8 mouse cellular contexts compared by ENCODE assay signal in genomic region chr1:52146214-52146970, GRCm38 (mm10). TPM values are rescaled to one million over a fixed set of nuclear protein-coding genes. Genes with fewer than 3 reads are reported as not detected.
DNase-seq lines count a peak whose midpoint lies in the region; ATAC-seq and TF ChIP-seq lines count a peak whose summit lies in the region.

No protein-coding gene starts in this region.

- no peak overlapping the region for H3K9ac ChIP-seq in embryonic facial prominence, embryonic 11.5 days (replicated peaks; ENCODE audit: low read length)
- H3K9ac ChIP-seq in hindbrain, embryonic 14.5 days: no peak overlapping the region
- H3K9ac ChIP-seq in midbrain, embryonic 16.5 days (ENCODE audit: low read depth, low read length): no peak overlapping the region

- peak; percentile 33 for DNase-seq in ovary, postnatal 14 days (ENCODE audit: low spot score)
- DNase-seq in ovary, postnatal 10 days (ENCODE audit: low spot score): no peak
- DNase-seq in adrenal gland, postnatal 14 days: peak; percentile 73
- DNase-seq in embryonic facial prominence, embryonic 11.5 days (ENCODE audit: low spot score): peak; percentile 80
- peak; percentile 86 for DNase-seq in hindbrain, embryonic 14.5 days (ENCODE audit: low spot score)
- DNase-seq in limb, embryonic 10.5 days (ENCODE audit: low spot score): peak; percentile 55
- DNase-seq in thymus, adult 2 months: peak; percentile 66

- peak; percentile 71; the same call in 1 of the 2 replicates for ATAC-seq in embryonic facial prominence, embryonic 11.5 days (replicated peaks; ENCODE audit: insufficient number of reproducible peaks, low FRiP score, low TSS enrichment, low read depth)
- ATAC-seq in hindbrain, embryonic 14.5 days (ENCODE audit: low FRiP score): peak; percentile 84
- ATAC-seq in midbrain, embryonic 16.5 days: peak; percentile 84

- no peak overlapping the region for H3K4me3 ChIP-seq in embryonic facial prominence, embryonic 11.5 days (ENCODE audit: low read depth, low read length)
- H3K4me3 ChIP-seq in hindbrain, embryonic 14.5 days (replicated peaks; ENCODE audit: low read length): no peak overlapping the region
- H3K4me3 ChIP-seq in limb, embryonic 10.5 days: no peak overlapping the region
- H3K4me3 ChIP-seq in midbrain, embryonic 16.5 days (ENCODE audit: low read depth, low read length): no peak overlapping the region
- H3K4me3 ChIP-seq in thymus, adult 2 months (ENCODE audit: control insufficient read depth, insufficient read depth, low read length): no peak overlapping the region

- H3K27ac ChIP-seq in embryonic facial prominence, embryonic 11.5 days (replicated peaks; ENCODE audit: low read depth, low read length): no peak overlapping the region
- no peak overlapping the region for H3K27ac ChIP-seq in hindbrain, embryonic 14.5 days
- H3K27ac ChIP-seq in limb, embryonic 10.5 days: no peak overlapping the region
- no peak overlapping the region for H3K27ac ChIP-seq in midbrain, embryonic 16.5 days (ENCODE audit: low read length)
- no peak overlapping the region for H3K27ac ChIP-seq in thymus, adult 2 months (ENCODE audit: control insufficient read depth, insufficient read depth, low read length)

- no peaks in the 10 kb centered on the region for H3K27me3 ChIP-seq in embryonic facial prominence, embryonic 11.5 days (ENCODE audit: control insufficient read depth, insufficient read depth, low read length)
- no peaks in the 10 kb centered on the region for H3K27me3 ChIP-seq in hindbrain, embryonic 14.5 days (ENCODE audit: control insufficient read depth, insufficient read depth, low read length)
- no peaks in the 10 kb centered on the region for H3K27me3 ChIP-seq in limb, embryonic 10.5 days (ENCODE audit: low read depth, poor library complexity, severe bottlenecking)
- no peaks in the 10 kb centered on the region for H3K27me3 ChIP-seq in midbrain, embryonic 16.5 days (ENCODE audit: control insufficient read depth, insufficient read depth, low read depth, low read length)
- H3K27me3 ChIP-seq in thymus, adult 2 months (ENCODE audit: control insufficient read depth, insufficient read depth, low read length): no peaks in the 10 kb centered on the region

- H3K9me3 ChIP-seq in embryonic facial prominence, embryonic 11.5 days (replicated peaks; ENCODE audit: control insufficient read depth, low read length): no peaks in the 10 kb centered on the region
- no peaks in the 10 kb centered on the region for H3K9me3 ChIP-seq in hindbrain, embryonic 14.5 days (ENCODE audit: control insufficient read depth, low read length)
- H3K9me3 ChIP-seq in limb, embryonic 10.5 days (replicated peaks): no peaks in the 10 kb centered on the region
- H3K9me3 ChIP-seq in midbrain, embryonic 16.5 days (replicated peaks; ENCODE audit: control insufficient read depth, low read length, poor library complexity, severe bottlenecking): no peaks in the 10 kb centered on the region

- no peaks in the 10 kb centered on the region for H3K36me3 ChIP-seq in embryonic facial prominence, embryonic 11.5 days (replicated peaks; ENCODE audit: control insufficient read depth, insufficient read depth, low read depth, low read length)
- no peaks in the 10 kb centered on the region; the same call in 1 of the 2 replicates for H3K36me3 ChIP-seq in hindbrain, embryonic 14.5 days (replicated peaks; ENCODE audit: control insufficient read depth, insufficient read depth)
- H3K36me3 ChIP-seq in limb, embryonic 10.5 days: peaks cover under 1% of the 10 kb centered on the region; the same call in 1 of the 2 replicates
- H3K36me3 ChIP-seq in midbrain, embryonic 16.5 days (ENCODE audit: control insufficient read depth, insufficient read depth, low read length): no peaks in the 10 kb centered on the region
- peaks cover 46% of the 10 kb centered on the region for H3K36me3 ChIP-seq in thymus, adult 2 months (ENCODE audit: control insufficient read depth, insufficient read depth, low read length)

- 52% methylated on average over 12 of the region's 12 CpGs for WGBS in embryonic facial prominence, embryonic 11.5 days
- WGBS in hindbrain, embryonic 14.5 days: 58% methylated on average over 12 of the region's 12 CpGs
- 57% methylated on average over 12 of the region's 12 CpGs for WGBS in limb, embryonic 10.5 days
- 56% methylated on average over 12 of the region's 12 CpGs for WGBS in midbrain, embryonic 16.5 days
- WGBS in thymus, adult 2 months: 57% methylated on average over 12 of the region's 12 CpGs

- TF ChIP-seq POLR2A in thymus, adult 2 months (IDR thresholded peaks at IDR 0.05; ENCODE audit: control insufficient read depth, extremely low read depth, insufficient read depth, low read length, poor library complexity): no peak

- peak; percentile 64; the same call in 1 of the 2 replicates for TF ChIP-seq CTCF in thymus, adult 2 months (IDR thresholded peaks at IDR 0.05; ENCODE audit: borderline replicate concordance, control insufficient read depth, extremely low read depth, insufficient read depth, low read length, poor library complexity)

- no peaks in the 10 kb centered on the region; the same call in 1 of the 2 replicates for H3K4me1 ChIP-seq in embryonic facial prominence, embryonic 11.5 days (ENCODE audit: control insufficient read depth, insufficient read depth, low read length)
- H3K4me1 ChIP-seq in hindbrain, embryonic 14.5 days (replicated peaks; ENCODE audit: control insufficient read depth, insufficient read depth, low read length): no peaks in the 10 kb centered on the region
- H3K4me1 ChIP-seq in limb, embryonic 10.5 days: peaks cover 40% of the 10 kb centered on the region
- H3K4me1 ChIP-seq in midbrain, embryonic 16.5 days (ENCODE audit: control insufficient read depth, insufficient read depth, low read length): peaks cover 3% of the 10 kb centered on the region; the same call in 1 of the 2 replicates
- H3K4me1 ChIP-seq in thymus, adult 2 months (replicated peaks; ENCODE audit: control insufficient read depth, insufficient read depth, low read length): peaks cover 28% of the 10 kb centered on the region

- no peak overlapping the region for H3K4me2 ChIP-seq in embryonic facial prominence, embryonic 11.5 days (ENCODE audit: low read depth, low read length)
- no peak overlapping the region for H3K4me2 ChIP-seq in hindbrain, embryonic 14.5 days (replicated peaks)
- H3K4me2 ChIP-seq in midbrain, embryonic 16.5 days (ENCODE audit: low read length): no peak overlapping the region

RNA-seq across cellular contexts. Expression of gene Stat1, which starts 27.2 kb away (rescaled TPM):
- 56.4 and 56.9 TPM in 2 replicates for total RNA-seq in adrenal gland, postnatal 14 days (2021)
- polyA plus RNA-seq in embryonic facial prominence, embryonic 11.5 days (2014; fragmentation: Nextera tagmentation; extraction: Ambion mirVana): 13.1 and 15.0 TPM in 2 replicates
- polyA plus RNA-seq in hindbrain, embryonic 14.5 days (2014; fragmentation: Nextera tagmentation; extraction: Ambion mirVana): 13.9 and 17.3 TPM in 2 replicates
- 7.2 and 10.5 TPM in 2 replicates for polyA plus RNA-seq in limb, embryonic 10.5 days (2016; fragmentation: Nextera tagmentation; extraction: Ambion mirVana)
- polyA plus RNA-seq in midbrain, embryonic 16.5 days (2015; fragmentation: Nextera tagmentation; extraction: Ambion mirVana): 11.2 and 11.6 TPM in 2 replicates
- 235 and 255 TPM in 2 replicates for polyA plus RNA-seq in thymus, adult 2 months (2012; rRNA removed)

Comparison
In these comparisons a context has a peak if more than half of its experiments do, and no peak if none do; other contexts are left out.
1. RNA of gene Stat1, which starts 27.2 kb away (polyA plus RNA-seq): 235 to 255 TPM in thymus, adult 2 months; 13.9 to 17.3 TPM in hindbrain, embryonic 14.5 days, 13.1 to 15.0 TPM in embryonic facial prominence, embryonic 11.5 days, 11.2 to 11.6 TPM in midbrain, embryonic 16.5 days and 7.2 to 10.5 TPM in limb, embryonic 10.5 days; every median in the first group is over 10 times any median in the second.
2. Peak in every context shown above with its lines, with median percentiles within 50 percentile points of each other: ATAC-seq.